Mouse (Mus musculus) forebrain, embryonic 11.5 days (tissue): Measurements from ENCODE around the gene Armcx6. TPM values are rescaled to one million over a fixed set of nuclear protein-coding genes. Genes with fewer than 3 reads are reported as not detected.
A peak's percentile ranks its signal among the peaks of the same experiment; 100 is the strongest.
"Not testable (repeated sequence)": the region's sequence is repeated elsewhere in the genome, so short reads cannot be mapped to it uniquely, and the experiment has no call there.

ENCODE experiments used
- ATAC-seq: fragments of 200-750 bp; cut with Nextera tagmentation; replicated peaks from 2 replicates; pipeline ENCODE4 v1.8.0; 2017; ENCODE audit warnings: moderate TSS enrichment; ENCODE audit not compliant: low FRiP score
- DNase-seq: peaks from one replicate; pipeline ENCODE4 v3.0.0-alpha.2; 2017; ENCODE audit warnings: low spot score
- H3K27ac ChIP-seq: fragments of 300-500 bp; sonication (generic); 2 replicates; pipeline ENCODE4 v1.5.1; 2014; ENCODE audit warnings: low read depth, low read length
- H3K27me3 ChIP-seq: fragments of 300-500 bp; sonication (generic); 2 replicates; pipeline ENCODE4 v1.6.1; 2014; ENCODE audit warnings: mild to moderate bottlenecking, low read length, mixed read lengths; ENCODE audit not compliant: control insufficient read depth, insufficient read depth
- H3K36me3 ChIP-seq: fragments of 300-500 bp; sonication (generic); 2 replicates; pipeline ENCODE4 v1.6.1; 2014; ENCODE audit warnings: mild to moderate bottlenecking, low read length, moderate library complexity, mixed read lengths; ENCODE audit not compliant: control insufficient read depth, insufficient read depth
- H3K4me1 ChIP-seq: fragments of 300-500 bp; sonication (generic); replicated peaks from 2 replicates; pipeline ENCODE4 v1.6.1; 2014; ENCODE audit warnings: low read length, mixed read lengths; ENCODE audit not compliant: control insufficient read depth, insufficient read depth
- H3K4me2 ChIP-seq: fragments of 300-500 bp; sonication (generic); 2 replicates; pipeline ENCODE4 v1.6.1; 2014; ENCODE audit warnings: low read depth, mild to moderate bottlenecking, low read length, moderate library complexity, mixed read lengths; ENCODE audit not compliant: severe bottlenecking
- H3K4me3 ChIP-seq: fragments of 300-500 bp; sonication (generic); 2 replicates; pipeline ENCODE4 v1.5.1; 2014; ENCODE audit warnings: low read depth, low read length
- H3K9ac ChIP-seq: fragments of 300-500 bp; sonication (generic); 2 replicates; pipeline ENCODE4 v1.6.1; 2014; ENCODE audit warnings: low read length
- H3K9me3 ChIP-seq: fragments of 300-500 bp; sonication (generic); 2 replicates; pipeline ENCODE4 v1.6.1; 2016; ENCODE audit warnings: low read length, mixed read lengths; ENCODE audit not compliant: control insufficient read depth
- WGBS: fragments of 180-500 bp; shearing (Covaris S2); extraction: QIAGEN DNeasy Blood & Tissue Kit; methylation state at CpG from one replicate; pipeline ENCODE4 v1.1.7; 2014; 5-methylcytosine and 5-hydroxymethylcytosine counted together
- polyA plus RNA-seq: library from polyadenylated mRNA; unstranded; fragments of >200 nt; fragmentation: Nextera tagmentation; extraction: Ambion mirVana; gene quantifications from 2 replicates; pipeline ENCODE4 v1.2.1, GENCODE M21; 2014

The Armcx6 gene
- polyA plus RNA-seq, 1 experiment from 2014 or later, result 16.8 TPM

GRCm38 (mm10) chrX:134746459-134746858 lies 4.8 kb downstream of the Armcx6 start:
- Histone ChIP-seq H3K9me3 (no peaks in the 10 kb centered on the region), H3K27me3 (0 out of 2 replicates have a peak, but pooled peaks cover 3% of the 10 kb centered on the region), H3K36me3 (no peaks in the 10 kb centered on the region), H3K9ac (no peak overlapping the region), H3K4me1 (no peaks in the 10 kb centered on the region), H3K4me3 (no peak overlapping the region), H3K27ac (no peak overlapping the region), H3K4me2 (no peak overlapping the region)
- DNase-seq, result peak; percentile 63
- 0 out of 2 replicates have a peak, but pooled peaks have one; percentile 9 for ATAC-seq
- WGBS, result 30% methylated on average over 5 of the region's 5 CpGs

GRCm38 (mm10) chrX:134741862-134742261 lies 9.4 kb downstream of the Armcx6 start:
- H3K9ac ChIP-seq, result no peak overlapping the region
- H3K9me3 ChIP-seq, result no peaks in the 10 kb centered on the region
- peaks cover 8% of the 10 kb centered on the region; the same call in 1 of the 2 replicates for H3K27me3 ChIP-seq
- ATAC-seq (no peak), DNase-seq (no peak)
- H3K36me3 ChIP-seq, result no peaks in the 10 kb centered on the region
- WGBS, result 79% methylated on average over 5 of the region's 5 CpGs
- H3K4me1 ChIP-seq, result no peaks in the 10 kb centered on the region
- H3K4me3 ChIP-seq, result no peak overlapping the region
- H3K27ac ChIP-seq, result no peak overlapping the region
- H3K4me2 ChIP-seq, result no peak overlapping the region

GRCm38 (mm10) chrX:134739160-134739559 lies 12.1 kb downstream of the Armcx6 start:
- Histone ChIP-seq H3K4me1 (no peaks in the 10 kb centered on the region), H3K9me3 (no peaks in the 10 kb centered on the region), H3K36me3 (no peaks in the 10 kb centered on the region), H3K27me3 (peaks cover 8% of the 10 kb centered on the region; the same call in 1 of the 2 replicates), H3K4me3 (no peak overlapping the region), H3K9ac (no peak overlapping the region), H3K4me2 (no peak overlapping the region), H3K27ac (no peak overlapping the region)
- WGBS, result 71% methylated on average over 4 of the region's 4 CpGs
- ATAC-seq (no peak), DNase-seq (no peak)

GRCm38 (mm10) chrX:134737796-134738195 lies 13.4 kb downstream of the Armcx6 start:
- Histone ChIP-seq H3K4me3 (no peak overlapping the region), H3K36me3 (no peaks in the 10 kb centered on the region), H3K27me3 (peaks cover 8% of the 10 kb centered on the region; the same call in 1 of the 2 replicates), H3K27ac (no peak overlapping the region), H3K9me3 (no peaks in the 10 kb centered on the region), H3K4me1 (no peaks in the 10 kb centered on the region), H3K9ac (no peak overlapping the region), H3K4me2 (no peak overlapping the region)
- 95% methylated on average over 1 of the region's 1 CpGs for WGBS
- DNase-seq (no peak), ATAC-seq (no peak)

- Histone ChIP-seq H3K4me3 (no peak overlapping the region), H3K9me3 (no peaks in the 10 kb centered on the region), H3K27me3 (no peaks in the 10 kb centered on the region; the same call in 1 of the 2 replicates), H3K27ac (no peak overlapping the region), H3K4me2 (no peak overlapping the region), H3K9ac (no peak overlapping the region), H3K4me1 (no peaks in the 10 kb centered on the region), H3K36me3 (no peaks in the 10 kb centered on the region)
- WGBS, result 48% methylated on average over 4 of the region's 4 CpGs
- ATAC-seq, result no peak
- DNase-seq, result no peak
These were observed 21.4 kb downstream of the Armcx6 start for GRCm38 (mm10) chrX:134729778-134730177.

GRCm38 (mm10) chrX:134723762-134724161 lies 27.5 kb downstream of the Armcx6 start:
- H3K27me3 ChIP-seq, H3K9me3 ChIP-seq, H3K9ac ChIP-seq, H3K36me3 ChIP-seq, H3K4me1 ChIP-seq, DNase-seq, H3K4me2 ChIP-seq, H3K27ac ChIP-seq, H3K4me3 ChIP-seq: not testable (repeated sequence)
- WGBS, result 22% methylated on average over 1 of the region's 2 CpGs
- peak; percentile 69 for ATAC-seq

GRCm38 (mm10) chrX:134718524-134718923 lies 32.7 kb downstream of the Armcx6 start:
- Histone ChIP-seq H3K4me2 (peak overlapping the region; percentile 55), H3K4me3 (peak overlapping the region; percentile 45), H3K36me3 (no peaks in the 10 kb centered on the region), H3K9me3 (no peaks in the 10 kb centered on the region), H3K27me3 (no peaks in the 10 kb centered on the region; the same call in 1 of the 2 replicates), H3K27ac (peak overlapping the region; percentile 84; the same call in 1 of the 2 replicates), H3K4me1 (no peaks in the 10 kb centered on the region), H3K9ac (peak overlapping the region; percentile 67)
- WGBS, result 17% methylated on average over 14 of the region's 14 CpGs
- DNase-seq (peak; percentile 73), ATAC-seq (peak; percentile 84)

GRCm38 (mm10) chrX:134717752-134718308 lies 33.4 kb downstream of the Armcx6 start, which contains the start of gene Armcx1:
Armcx1 (plus strand) TSS chrX:134717963.
- no peaks in the 10 kb centered on the region for H3K4me1 ChIP-seq
- ATAC-seq, result peak; percentile 93
- no peaks in the 10 kb centered on the region for H3K9me3 ChIP-seq
- H3K9ac ChIP-seq, result peak within 1 kb of the TSS; percentile 67
- 13% methylated on average over 16 of the region's 16 CpGs for WGBS
- peak within 1 kb of the TSS; percentile 45 for H3K4me3 ChIP-seq
- DNase-seq, result peak; percentile 79
- peak within 1 kb of the TSS; percentile 55 for H3K4me2 ChIP-seq
- H3K27me3 ChIP-seq, result no peaks in the 10 kb centered on the region; the same call in 1 of the 2 replicates
- no peaks in the 10 kb centered on the region for H3K36me3 ChIP-seq
- H3K27ac ChIP-seq, result peak within 1 kb of the TSS; percentile 84

GRCm38 (mm10) chrX:134716863-134717262 lies 34.4 kb downstream of the Armcx6 start:
- DNase-seq (no peak), ATAC-seq (no peak)
- Histone ChIP-seq H3K4me3 (no peak overlapping the region), H3K27ac (no peak overlapping the region), H3K9me3 (no peaks in the 10 kb centered on the region), H3K4me1 (no peaks in the 10 kb centered on the region), H3K4me2 (no peak overlapping the region), H3K36me3 (no peaks in the 10 kb centered on the region), H3K9ac (no peak overlapping the region), H3K27me3 (no peaks in the 10 kb centered on the region; the same call in 1 of the 2 replicates)
- WGBS, result 24% methylated on average over 3 of the region's 3 CpGs
